Mouse (Mus musculus) thymus, postnatal 36 days (tissue): ENCODE data around the gene Dlx1.

Experiments used
- DNase-seq, 2 experiments: peaks; one replicate each; pipeline ENCODE4 v3.0.0; 2022; ENCODE audit warnings: mixed read lengths in 2 of 2

Gene Dlx1

DNA sequence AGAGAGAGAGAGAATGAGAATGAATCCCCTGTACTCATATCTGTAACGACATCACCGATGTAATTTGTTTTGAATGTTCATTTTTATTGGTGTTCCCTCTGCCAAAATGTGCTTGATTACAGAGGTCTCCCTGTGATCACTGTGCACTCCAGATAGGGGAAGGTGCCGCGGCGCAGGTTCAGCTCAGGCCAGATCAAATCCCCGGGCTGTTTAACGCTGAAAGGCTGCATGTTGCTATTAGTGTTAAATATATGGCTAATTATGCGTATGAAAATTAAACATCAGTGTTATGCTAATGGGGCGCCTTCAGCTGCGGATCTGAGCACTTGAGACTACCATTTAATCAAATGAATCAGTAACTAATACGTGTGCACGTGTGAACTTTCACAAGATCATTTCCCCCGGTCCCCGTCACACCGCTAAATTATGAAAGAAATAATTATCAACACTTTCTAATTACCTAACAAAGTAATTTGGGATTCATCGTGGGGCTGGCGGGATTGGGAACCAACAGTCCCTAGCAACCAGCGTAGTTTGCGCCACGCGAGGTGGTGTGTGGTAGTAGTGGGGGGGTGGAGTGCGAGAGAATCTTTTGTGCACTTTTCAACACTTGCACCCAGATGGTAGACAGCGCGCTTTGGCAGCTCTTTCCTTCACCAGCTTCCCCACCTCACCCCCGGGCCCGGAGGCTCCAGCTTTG, at the start of gene Dlx1:
TSS of gene Dlx1 (plus strand) at position 100 of the 700 bp plus-strand sequence.
- peak in 1 of 2 experiments; percentile 35 for DNase-seq

DNA sequence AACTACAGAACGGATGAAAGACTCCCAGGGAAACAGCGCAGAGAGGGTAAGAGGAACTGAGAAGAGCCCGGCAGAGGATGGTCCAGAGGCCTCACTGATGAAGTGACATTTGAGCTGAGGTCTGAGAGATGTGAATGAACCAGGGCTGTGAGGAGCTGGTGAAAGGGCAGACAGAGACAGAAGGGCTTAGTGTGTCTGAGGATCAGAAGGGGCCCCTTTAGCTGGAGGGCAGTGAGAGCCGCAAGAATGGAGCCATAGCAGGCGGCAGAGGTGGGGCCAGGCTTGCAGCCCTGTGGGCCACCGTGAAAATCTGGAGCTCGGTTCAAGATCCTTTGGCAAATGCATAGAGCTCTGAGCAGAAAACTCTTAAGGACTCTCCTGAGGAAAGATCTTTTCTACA, 48.0 kb upstream of the Dlx1 start:
- no peak for DNase-seq

DNA sequence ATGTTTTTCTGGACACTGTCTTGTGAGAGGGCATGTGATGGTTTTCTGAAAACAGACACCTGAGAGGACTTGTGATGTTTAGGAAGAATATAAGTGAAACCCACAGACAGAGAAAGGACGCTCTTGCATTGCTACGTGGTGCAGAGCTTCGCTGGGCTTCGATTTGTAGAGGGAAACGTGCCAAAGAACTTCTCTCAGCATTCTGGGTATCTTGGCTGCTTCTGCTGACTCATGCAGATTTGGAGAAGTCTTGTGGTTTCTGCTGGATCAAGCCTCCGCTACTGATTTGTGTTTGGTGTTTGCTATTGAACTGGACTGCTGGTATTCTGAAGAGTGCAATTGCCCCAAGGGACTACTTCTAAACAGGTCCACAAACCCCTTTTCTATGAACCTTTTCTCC, 46.1 kb upstream of the Dlx1 start:
- DNase-seq: no peak

DNA sequence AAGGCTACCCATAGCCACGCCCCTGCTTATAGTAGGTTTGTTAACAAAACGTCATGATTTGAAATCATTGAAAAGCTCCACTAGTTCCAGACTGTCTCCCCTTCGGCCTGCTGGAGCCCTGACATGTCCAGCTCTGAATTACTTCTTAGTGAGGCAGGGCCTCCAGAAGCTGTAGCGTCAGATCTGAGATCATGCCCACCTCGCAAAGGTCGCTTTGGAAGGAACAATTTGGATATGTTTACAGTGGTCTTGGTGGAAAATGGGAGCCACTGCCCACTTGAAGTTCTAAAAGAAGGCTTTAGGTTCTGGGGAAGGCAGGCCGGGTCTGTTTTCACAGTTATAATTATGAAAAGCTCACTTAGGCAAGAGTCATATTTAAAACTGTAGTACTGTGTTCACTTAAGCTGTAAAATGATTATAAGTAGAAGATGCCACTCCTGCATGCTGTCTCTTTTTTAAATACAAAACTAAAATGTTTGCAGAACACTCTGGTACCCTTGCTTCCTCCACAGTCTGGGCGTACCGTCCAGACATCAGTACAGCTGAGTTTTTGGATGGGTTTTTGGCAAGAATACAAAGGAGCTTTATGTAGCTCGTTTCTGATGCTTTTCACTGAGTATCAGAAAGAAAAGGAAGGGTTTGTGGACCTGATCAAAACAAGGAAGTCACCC, 44.7 kb upstream of the Dlx1 start:
- no peak for DNase-seq

DNA sequence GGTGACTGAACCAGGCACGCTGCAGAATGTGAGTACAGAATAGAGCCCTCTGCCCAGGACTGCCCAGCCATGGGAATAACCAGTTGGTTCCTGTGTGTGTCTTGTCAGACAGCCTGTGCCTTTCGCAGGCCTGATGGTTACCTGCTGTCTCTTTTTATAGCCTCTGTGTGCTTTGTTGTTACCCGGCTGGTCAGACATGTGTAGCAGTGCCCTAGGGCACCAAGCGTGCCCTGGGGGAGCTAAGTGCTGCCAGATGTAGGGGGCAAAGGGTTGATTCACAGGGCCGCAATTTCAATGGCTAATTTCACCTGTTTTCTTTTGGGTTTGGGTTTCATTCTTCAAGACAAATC, 44.2 kb upstream of the Dlx1 start:
- no peak for DNase-seq

DNA sequence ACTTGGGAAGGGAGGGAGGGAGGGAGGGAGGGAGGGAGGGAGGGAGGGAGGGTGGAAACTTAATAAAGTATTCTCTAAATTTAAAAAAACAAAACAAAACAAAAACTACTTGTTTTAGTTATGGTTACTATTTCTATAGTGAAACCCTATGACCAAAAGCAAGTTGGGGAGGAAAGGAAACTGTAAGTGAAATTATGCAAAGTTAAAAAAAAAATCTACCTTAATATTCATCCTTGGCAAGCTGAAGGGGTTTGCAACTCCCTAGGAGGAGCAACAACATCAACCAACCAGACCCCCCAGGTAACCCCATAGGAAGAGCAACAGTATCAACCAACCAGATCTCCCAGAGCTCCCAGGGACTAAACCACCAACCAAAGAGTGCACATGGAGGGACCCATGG, 36.6 kb upstream of the Dlx1 start:
- DNase-seq: no peak

DNA sequence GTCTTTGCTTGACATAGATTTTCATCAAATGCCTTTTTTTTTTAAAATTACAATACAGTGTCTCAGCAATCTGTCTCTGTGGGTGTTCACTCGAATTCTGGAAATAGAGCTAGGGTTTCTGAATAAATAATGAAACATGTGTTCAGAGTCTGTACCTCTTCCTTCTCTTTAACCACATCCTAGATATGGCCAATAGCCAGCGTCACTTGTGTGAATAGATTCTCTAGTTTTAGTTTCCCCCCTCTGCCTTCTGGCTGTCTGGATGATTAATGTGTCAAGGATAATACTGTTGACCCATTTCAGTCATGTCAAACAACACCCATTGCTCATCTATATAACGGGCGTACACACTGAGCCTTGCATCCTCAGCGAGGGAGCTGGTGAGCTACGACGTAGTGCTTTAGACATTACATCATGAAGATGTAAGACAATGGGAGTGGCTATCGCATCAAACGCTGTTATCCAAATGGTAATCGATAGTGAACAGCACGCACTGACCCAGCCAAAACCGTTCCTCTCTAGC, 34.7 kb upstream of the Dlx1 start:
- DNase-seq: no peak

DNA sequence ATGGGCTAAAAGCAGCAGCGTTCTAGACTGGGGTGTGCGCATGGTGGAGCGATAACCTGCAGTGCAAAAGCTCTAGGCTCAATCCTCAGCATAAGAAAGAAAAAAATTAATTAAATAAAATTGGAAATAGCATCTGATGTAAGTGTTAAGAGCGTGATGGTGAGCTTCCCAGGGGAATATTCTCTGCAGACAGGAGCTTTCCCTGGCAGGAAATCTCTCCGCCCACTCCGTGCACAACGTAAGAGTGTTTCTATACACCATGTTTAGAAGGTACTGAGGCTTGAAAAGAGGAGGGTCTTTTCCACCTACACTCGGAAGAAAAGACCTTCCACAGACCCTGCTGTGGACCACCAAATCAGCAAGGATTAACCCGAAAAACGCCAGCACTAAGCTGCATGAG, 33.4 kb upstream of the Dlx1 start:
- no peak for DNase-seq

DNA sequence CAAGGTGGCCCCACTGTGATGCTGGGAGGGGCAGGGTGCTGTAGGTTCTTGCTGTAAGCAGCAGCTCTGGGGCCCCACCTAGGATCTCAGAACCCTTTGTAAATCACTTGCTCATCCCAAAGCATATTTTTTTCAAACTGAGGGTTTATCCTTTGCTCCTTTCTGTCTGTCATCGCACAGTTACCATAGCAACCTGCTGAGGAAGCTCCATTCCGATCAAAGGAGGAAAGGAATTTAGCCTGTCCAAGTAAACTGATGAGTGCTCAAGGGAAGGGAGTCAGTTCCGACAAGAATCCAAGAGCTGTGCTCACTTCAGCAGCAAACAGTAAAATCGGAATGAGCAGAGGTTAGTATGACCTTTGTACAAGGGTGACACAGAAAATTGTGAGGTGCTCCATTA, 32.9 kb upstream of the Dlx1 start:
- DNase-seq: no peak

DNA sequence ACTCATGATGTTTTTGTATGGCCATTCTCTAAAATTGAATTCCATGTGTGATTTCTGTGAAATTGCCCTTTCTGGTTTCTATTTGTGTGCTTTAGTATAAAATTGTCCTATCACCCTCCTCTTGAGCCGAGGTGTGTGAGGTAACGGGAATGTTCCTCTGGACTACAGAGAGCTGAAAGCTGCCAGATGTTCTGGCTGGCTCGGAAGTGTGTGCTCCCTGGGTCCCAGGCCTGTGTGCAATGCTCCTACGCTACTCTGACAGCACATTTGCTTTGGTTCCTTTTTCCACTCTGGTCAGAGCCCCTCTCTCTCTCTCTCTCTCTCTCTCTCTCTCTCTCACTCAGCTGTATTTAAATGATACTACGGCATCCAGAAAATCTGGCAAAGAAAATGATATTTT, 30.7 kb upstream of the Dlx1 start:
- DNase-seq: no peak

DNA sequence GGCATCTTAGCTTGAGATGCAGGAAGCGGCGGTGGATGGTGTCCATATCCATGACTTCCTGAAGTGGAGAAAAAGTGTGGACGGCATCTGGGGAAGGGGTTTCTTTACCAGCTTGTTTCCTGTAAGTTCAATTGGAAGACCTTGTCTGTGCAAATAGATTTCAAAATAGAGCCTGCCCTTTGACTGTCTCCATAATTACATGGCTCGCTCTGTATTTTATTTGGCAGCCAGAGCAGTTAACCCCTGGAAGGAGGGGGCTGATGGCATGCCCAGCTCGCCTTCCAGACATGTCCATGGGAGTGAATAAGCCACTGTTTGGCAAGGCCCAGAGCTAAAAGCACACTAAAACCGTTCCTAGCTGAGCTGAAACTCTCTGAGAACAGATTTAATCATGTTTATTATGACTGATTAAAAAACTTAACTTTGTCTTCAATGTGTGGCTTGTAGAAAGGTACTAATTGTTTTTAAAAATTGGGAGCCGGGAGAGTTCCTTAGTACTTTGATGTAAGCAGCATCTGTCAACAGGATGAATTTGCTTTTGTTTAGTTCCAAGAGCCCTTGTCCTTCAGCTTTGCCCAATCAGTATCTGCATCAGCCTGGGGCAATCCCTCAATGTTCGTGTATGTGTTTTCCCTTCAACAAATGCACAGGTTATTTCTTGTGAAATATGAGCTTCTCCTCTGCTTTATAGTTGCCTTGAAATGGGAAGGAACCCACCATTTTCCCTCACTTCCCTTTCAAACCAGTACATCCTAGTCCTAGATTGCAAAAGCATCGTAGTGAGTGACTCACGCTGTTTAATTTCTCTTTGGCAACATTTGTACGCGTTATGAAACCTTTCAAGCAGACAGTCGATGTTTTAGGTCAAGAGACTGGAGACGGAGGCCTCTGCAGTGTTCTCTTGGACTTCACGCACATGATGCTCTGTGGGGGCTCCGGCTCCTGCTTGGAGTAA, 28.4 kb upstream of the Dlx1 start:
- no peak for DNase-seq

DNA sequence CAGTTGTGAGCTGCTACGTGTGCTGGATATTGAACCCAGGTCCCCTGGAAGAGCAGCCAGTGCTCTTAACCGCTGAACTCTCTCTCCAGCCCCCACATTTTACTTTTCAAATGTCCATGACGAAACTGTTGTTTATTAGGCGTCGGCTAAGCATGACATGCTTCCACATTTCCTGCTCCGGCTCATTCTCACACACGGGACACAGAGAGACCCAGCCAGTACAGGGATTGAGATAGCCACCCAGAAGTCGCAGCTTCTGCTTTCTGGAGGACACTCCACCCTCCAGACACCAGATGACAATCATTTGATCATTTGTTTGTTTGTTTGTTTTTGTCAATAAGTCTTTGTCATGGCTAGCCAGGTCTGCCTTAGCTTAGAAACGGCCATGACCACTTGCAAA, 23.1 kb upstream of the Dlx1 start:
- DNase-seq: no peak

DNA sequence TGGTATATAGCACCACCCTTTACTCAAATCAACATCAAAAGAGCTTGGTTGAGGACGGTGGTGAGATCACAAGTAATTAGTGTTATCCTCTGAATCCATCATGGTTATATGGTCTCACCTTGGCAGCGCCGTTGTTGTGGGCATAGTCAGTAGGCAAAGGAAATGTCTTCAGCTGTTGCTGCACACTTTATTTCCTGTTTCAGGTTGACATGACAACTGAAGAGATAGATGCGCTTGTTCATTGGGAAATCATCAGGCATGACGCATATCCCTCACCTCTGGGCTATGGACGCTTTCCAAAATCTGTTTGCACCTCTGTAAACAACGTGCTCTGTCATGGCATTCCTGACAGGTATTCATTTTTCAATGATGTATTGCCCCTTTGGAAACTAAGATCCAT, 16.7 kb upstream of the Dlx1 start:
- no peak for DNase-seq

DNA sequence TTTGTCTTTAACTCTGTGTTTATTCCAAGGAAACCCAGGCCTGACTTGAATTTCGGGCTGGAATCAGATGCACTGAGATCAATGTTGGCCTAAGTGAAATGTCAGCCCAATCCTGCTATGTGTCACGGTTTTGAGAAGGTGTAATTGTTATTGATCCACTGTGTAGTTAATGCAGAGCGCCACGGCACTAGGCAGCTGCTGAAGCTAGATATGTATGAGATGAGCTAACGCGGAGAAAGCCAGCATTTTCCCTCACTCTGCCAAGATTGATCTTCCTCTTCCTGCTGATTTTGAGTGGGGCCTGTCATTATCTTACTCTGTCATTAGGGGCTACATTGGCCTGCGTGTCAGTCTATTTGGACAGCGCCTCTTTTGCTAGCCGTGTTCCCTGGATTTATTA, 15.6 kb upstream of the Dlx1 start:
- no peak for DNase-seq

DNA sequence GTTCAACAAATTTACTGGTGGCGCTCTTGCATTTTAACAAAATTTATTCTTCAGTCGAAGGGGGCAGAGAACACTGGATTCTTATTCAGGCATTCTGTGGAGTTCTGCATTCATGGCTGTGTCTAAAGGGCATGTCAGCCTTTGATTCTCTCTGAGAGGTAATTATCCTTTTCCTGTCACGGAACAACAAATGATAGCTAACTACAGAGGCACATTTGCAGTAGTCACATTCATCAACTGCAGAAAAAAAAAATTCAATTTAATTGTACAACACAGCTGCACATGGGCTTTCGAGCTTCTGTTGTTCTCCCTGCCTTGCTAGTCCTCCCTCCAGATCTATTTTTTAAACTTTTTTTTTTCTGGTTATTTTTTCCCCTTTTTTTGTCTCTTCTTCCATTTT, 10.9 kb upstream of the Dlx1 start:
- DNase-seq: no peak

DNA sequence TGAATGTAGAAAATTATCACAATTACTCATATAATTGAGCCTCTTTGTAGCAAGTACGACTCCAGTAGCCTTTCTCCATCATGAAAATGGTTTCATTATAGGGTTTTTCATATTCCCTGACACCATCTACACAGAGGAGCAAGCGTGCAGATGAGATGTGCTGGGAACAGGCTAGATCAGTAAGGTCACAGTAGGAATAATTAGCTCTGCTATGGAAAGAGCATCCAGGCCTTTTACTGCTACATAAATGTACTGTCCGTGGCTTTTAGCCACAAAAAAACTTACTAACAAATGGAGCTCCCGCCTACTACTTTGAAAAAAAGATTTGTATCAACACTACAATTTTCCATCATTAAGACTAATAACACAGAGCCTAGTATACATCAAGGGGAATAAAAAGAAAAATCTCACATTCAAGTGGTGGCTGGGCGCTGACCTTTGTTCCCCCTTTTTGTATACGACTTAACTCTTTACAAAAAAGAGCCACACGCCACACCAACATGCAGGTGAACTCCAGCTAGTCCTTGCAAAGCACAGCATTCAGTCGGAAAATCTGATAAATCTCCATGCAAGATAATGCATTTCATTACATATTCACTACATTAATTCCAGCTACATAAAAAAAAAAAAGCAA, 10.3 kb upstream of the Dlx1 start:
- no peak for DNase-seq

DNA sequence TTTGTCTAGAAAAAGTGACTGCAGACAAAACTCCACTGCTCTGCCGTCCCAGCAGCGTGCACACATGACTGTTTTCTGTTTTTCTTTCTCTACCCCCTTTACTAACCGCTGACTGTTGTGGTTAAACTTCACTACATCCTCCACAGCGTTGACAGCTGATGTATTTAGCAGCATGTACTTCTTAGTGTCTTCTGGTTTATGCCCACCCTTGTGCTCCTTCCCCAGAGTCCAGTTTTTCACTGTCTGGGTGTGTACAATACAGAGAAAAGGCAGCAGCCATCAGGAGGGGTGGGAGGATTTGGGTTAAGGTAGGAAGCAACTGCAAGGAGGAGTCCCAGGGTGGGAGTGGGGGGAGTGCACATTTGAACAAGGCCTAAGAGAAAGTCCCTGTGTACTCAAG, 5.0 kb upstream of the Dlx1 start:
- peak in 1 of 2 experiments; percentile 50 for DNase-seq

DNA sequence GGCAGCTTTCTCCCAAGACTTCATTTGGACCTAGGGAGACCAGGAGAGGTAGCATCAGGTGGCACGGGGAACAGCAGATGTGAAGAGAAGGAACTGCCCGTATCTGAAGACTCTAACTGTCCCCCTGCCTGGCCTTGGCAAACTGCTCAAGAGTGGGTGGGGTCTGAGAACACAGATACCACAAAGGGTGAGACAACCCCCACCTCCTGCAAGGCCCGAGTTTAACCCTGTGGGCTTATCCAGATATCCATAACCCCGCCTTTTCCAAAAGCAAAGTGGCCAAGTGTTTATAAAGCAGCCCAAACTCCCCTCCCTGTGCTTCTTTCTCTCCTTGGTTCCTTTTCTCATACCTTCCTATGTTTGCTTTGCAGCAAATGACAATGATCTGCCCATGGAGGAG, 4.5 kb upstream of the Dlx1 start:
- peak in 1 of 2 experiments; percentile 24 for DNase-seq

DNA sequence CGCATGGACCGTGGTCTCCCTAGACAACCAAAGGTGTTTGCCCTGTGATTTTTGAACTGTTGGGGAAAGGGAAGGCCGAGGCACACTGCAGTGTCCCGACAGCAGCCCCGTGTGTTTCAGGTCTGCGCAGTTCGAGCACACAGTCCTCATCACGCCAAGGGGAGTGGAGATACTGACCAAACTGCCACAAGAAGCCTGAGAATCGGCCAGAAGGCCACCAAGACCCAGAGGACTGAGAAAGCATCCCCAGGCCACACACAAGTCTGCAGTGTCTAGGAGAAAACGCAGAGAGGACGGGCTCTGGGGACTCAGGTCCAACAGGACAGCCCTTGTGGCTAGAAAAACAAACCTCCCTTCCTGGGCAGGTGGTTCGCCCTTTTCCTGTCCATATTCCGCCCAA, 3.1 kb upstream of the Dlx1 start:
- DNase-seq: no peak

DNA sequence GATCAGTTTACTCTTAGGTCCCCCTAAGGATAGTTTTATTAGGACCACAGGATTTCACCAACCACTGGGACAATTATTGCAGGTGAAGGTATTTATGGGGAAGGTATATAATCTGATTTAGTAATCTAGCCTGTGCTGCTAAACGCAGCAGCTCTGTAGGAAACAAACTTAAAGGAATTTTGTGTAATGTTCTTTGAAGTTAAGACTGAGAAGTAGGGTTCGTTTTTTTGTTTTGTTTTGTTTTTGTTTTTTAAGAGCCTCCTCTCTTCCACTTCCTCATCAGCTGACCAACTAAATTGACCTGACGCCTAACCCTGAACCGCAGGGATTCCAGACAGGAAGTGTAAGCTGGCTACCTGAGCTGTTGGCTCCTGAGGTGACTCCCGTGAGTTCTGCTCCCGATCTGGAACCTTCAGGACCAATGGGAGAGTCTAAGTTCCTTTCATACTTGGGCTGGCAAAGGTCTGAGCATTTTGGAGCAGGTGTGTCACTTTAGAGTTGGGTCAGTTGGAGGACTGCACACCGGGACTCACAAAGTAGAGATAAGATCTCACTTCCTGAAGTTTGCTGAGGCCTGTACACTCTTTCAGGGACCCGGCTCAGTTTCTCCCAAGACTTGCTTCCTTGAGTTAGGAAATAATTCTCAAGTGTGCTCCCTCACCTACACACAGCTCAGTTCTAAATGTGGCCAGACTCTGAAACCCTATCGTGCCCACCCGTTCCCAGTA, 1.2 kb upstream of the Dlx1 start:
- DNase-seq: no peak

DNA sequence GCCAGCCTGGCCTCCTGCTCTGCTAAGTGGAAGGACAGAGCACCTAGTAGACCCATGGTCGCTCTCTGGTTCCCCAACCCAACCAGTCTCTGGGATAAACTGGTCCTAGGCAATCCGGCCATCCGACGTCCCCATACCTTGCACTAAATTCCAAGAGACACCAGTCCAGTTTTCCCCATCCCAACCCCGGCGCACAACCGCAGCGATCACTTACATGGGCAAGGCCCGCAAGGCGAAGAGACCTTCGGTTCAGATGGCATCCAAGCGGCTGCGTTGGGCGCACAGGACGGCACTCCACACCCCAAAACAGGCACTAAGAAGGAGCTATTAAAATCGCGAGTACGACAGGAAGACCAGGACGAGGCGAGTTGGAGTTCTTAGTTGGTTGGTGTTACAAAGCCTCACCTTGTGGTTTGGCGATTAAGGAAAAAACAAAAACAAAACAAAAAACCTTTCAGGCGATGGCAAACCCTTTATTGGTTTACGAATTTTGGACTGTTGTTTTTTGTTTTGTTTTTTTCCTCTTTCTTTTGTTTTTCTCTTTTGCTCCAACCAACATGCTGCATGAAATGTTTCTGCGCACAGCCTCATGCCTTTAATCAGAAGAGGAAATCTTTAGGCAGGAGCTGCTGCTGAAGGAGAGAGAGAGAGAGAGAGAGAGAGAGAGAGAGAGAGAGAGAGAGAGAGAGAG, 445 bp upstream of the Dlx1 start:
- peak in 1 of 2 experiments; percentile 17 for DNase-seq
